Mouse (Mus musculus): Measurements from ENCODE around the gene Tvp23b. TPM values are rescaled to one million over a fixed set of nuclear protein-coding genes. Genes with fewer than 3 reads are reported as not detected.

Tvp23b gene
- 74.2 and 82.0 TPM in 2 replicates for polyA plus RNA-seq (2014; fragmentation: Nextera tagmentation; extraction: Ambion mirVana)

GRCm38 (mm10) chr11:62879220-62880048 lies at the start of gene Tvp23b:
Gene Tvp23b (plus strand): TSS chr11:62879455.
- H3K9ac ChIP-seq (ENCODE audit: low read depth, low read length), result peak within 1 kb of the TSS; percentile 92
- H3K4me2 ChIP-seq (ENCODE audit: low read depth, low read length), result peak within 1 kb of the TSS; percentile 64
- no peaks in the 10 kb centered on the region for H3K27me3 ChIP-seq (replicated peaks; ENCODE audit: control insufficient read depth, insufficient read depth, low read length)
- peak; percentile 99 for DNase-seq (ENCODE audit: low spot score)
- H3K4me1 ChIP-seq (ENCODE audit: control insufficient read depth, insufficient read depth, low read length), result peaks cover 9% of the 10 kb centered on the region; the same call in 1 of the 2 replicates
- WGBS, result 2% methylated on average over 36 of the region's 55 CpGs
- peaks cover 23% of the 10 kb centered on the region for H3K36me3 ChIP-seq (ENCODE audit: control insufficient read depth, insufficient read depth, low read length)
- H3K27ac ChIP-seq (replicated peaks; ENCODE audit: low read depth, low read length), result peak within 1 kb of the TSS; percentile 85
- H3K9me3 ChIP-seq (ENCODE audit: control insufficient read depth, low read length), result no peaks in the 10 kb centered on the region
- ATAC-seq (ENCODE audit: low read depth), result peak; percentile 97
- peak within 1 kb of the TSS; percentile 84 for H3K4me3 ChIP-seq (ENCODE audit: low read depth, low read length)

- 90% methylated on average over 2 of the region's 2 CpGs for WGBS
- DNase-seq (ENCODE audit: low spot score), result no peak
Measured at GRCm38 (mm10) chr11:62830387-62830786, 48.9 kb upstream of the Tvp23b start.

DNA sequence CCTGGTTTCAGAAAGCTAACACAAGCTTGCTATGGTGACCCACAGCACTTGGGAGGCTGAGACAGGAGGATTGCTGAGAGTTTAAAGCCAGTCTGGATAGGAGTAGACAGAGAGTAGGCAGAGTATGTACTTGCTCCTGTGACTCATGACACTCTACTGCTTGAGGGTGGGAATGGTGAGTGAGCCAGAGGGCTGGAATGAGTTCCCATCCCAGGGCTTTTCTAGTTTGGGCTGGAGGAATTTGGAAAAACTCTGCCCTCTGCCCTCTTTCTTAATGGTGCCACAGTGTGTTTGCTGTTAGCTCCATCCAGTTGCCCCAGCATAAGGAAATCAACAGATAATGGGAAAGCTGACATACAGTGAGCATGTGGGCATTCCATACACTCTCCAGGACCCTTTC lies 47.3 kb upstream of the Tvp23b start:
- Histone ChIP-seq H3K27me3 (replicated peaks; ENCODE audit: control insufficient read depth, insufficient read depth, low read length) (no peaks in the 10 kb centered on the region), H3K4me2 (ENCODE audit: low read depth, low read length) (no peak overlapping the region), H3K27ac (replicated peaks; ENCODE audit: low read depth, low read length) (no peak overlapping the region), H3K36me3 (ENCODE audit: control insufficient read depth, insufficient read depth, low read length) (peaks cover 31% of the 10 kb centered on the region; the same call in 1 of the 2 replicates), H3K4me1 (ENCODE audit: control insufficient read depth, insufficient read depth, low read length) (no peaks in the 10 kb centered on the region), H3K9me3 (ENCODE audit: control insufficient read depth, low read length) (no peaks in the 10 kb centered on the region), H3K4me3 (ENCODE audit: low read depth, low read length) (no peak overlapping the region), H3K9ac (ENCODE audit: low read depth, low read length) (no peak overlapping the region)
- DNase-seq (ENCODE audit: low spot score), result no peak
- no peak for ATAC-seq (ENCODE audit: low read depth)

More at GRCm38 (mm10) chr11:62830387-62830786, 48.9 kb upstream of the Tvp23b start:
- H3K27ac ChIP-seq (replicated peaks; ENCODE audit: low read depth, low read length), result no peak overlapping the region
- no peaks in the 10 kb centered on the region for H3K9me3 ChIP-seq (ENCODE audit: control insufficient read depth, low read length)
- no peaks in the 10 kb centered on the region for H3K27me3 ChIP-seq (replicated peaks; ENCODE audit: control insufficient read depth, insufficient read depth, low read length)
- H3K9ac ChIP-seq (ENCODE audit: low read depth, low read length), result no peak overlapping the region
- no peaks in the 10 kb centered on the region for H3K4me1 ChIP-seq (ENCODE audit: control insufficient read depth, insufficient read depth, low read length)
- no peak for ATAC-seq (ENCODE audit: low read depth)
- no peak overlapping the region for H3K4me2 ChIP-seq (ENCODE audit: low read depth, low read length)
- peaks cover 25% of the 10 kb centered on the region; the same call in 1 of the 2 replicates for H3K36me3 ChIP-seq (ENCODE audit: control insufficient read depth, insufficient read depth, low read length)
- no peak overlapping the region for H3K4me3 ChIP-seq (ENCODE audit: low read depth, low read length)

- Histone ChIP-seq H3K4me1 (ENCODE audit: control insufficient read depth, insufficient read depth, low read length) (peaks cover 15% of the 10 kb centered on the region; the same call in 1 of the 2 replicates), H3K4me3 (ENCODE audit: low read depth, low read length) (no peak overlapping the region), H3K4me2 (ENCODE audit: low read depth, low read length) (no peak overlapping the region), H3K9me3 (ENCODE audit: control insufficient read depth, low read length) (no peaks in the 10 kb centered on the region), H3K36me3 (ENCODE audit: control insufficient read depth, insufficient read depth, low read length) (peaks cover 26% of the 10 kb centered on the region), H3K9ac (ENCODE audit: low read depth, low read length) (no peak overlapping the region), H3K27ac (replicated peaks; ENCODE audit: low read depth, low read length) (no peak overlapping the region), H3K27me3 (replicated peaks; ENCODE audit: control insufficient read depth, insufficient read depth, low read length) (no peaks in the 10 kb centered on the region)
- DNase-seq (ENCODE audit: low spot score), result no peak
- 79% methylated on average over 5 of the region's 5 CpGs for WGBS
- no peak for ATAC-seq (ENCODE audit: low read depth)
Measured at GRCm38 (mm10) chr11:62844562-62844961, 34.7 kb upstream of the Tvp23b start.

- Histone ChIP-seq H3K4me2 (ENCODE audit: low read depth, low read length) (no peak overlapping the region), H3K27me3 (replicated peaks; ENCODE audit: control insufficient read depth, insufficient read depth, low read length) (no peaks in the 10 kb centered on the region), H3K9ac (ENCODE audit: low read depth, low read length) (no peak overlapping the region), H3K27ac (replicated peaks; ENCODE audit: low read depth, low read length) (no peak overlapping the region), H3K4me1 (ENCODE audit: control insufficient read depth, insufficient read depth, low read length) (peaks cover 15% of the 10 kb centered on the region; the same call in 1 of the 2 replicates), H3K9me3 (ENCODE audit: control insufficient read depth, low read length) (no peaks in the 10 kb centered on the region), H3K36me3 (ENCODE audit: control insufficient read depth, insufficient read depth, low read length) (peaks cover 16% of the 10 kb centered on the region), H3K4me3 (ENCODE audit: low read depth, low read length) (no peak overlapping the region)
- DNase-seq (ENCODE audit: low spot score) (no peak), ATAC-seq (ENCODE audit: low read depth) (no peak)
- WGBS, result 68% methylated on average over 3 of the region's 3 CpGs
Measured at GRCm38 (mm10) chr11:62845730-62846129, 33.5 kb upstream of the Tvp23b start.

DNA sequence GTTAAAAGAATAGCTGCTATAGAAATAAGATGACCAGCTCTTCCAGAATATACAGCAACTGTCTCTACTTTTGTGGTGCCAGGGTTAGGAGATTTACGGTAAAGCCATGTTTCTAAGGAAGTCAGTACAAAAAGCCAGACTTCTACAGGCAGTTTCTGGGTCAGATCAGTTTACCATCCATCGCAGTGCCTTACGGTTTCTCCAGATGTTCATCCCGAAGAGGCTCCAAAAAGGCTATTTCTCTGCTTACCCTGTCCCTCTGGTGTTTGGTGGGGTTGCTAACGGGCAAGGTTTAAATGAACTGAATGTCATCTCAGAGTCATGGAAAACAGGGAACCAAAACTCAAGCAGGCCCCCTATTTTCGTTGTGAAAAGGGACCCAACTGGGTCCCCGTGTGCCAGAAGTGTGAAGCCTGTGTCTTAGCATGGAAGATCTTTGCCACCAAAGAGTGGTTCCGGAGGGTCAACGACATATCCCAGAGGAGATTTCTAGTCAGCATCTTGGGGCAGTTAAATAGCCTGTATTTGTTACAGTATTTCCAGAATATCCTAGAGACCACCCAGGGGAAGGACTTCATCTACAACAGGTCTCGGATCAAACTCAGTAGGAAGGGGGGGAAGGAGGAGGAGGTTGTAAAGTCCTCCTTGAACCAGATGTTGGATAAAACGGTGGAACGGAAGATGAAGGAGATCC lies 32.1 kb upstream of the Tvp23b start, which contains the start of gene Fbxw10:
Gene Fbxw10 (plus strand): TSS at position 109 of the 694 bp plus-strand sequence.
- H3K4me1 ChIP-seq (ENCODE audit: control insufficient read depth, insufficient read depth, low read length), result peaks cover 15% of the 10 kb centered on the region; the same call in 1 of the 2 replicates
- peak within 1 kb of the TSS; percentile 13 for H3K4me3 ChIP-seq (ENCODE audit: low read depth, low read length)
- peak within 1 kb of the TSS; percentile 51 for H3K4me2 ChIP-seq (ENCODE audit: low read depth, low read length)
- peak; percentile 50; the same call in 1 of the 2 replicates for ATAC-seq (ENCODE audit: low read depth)
- H3K27ac ChIP-seq (replicated peaks; ENCODE audit: low read depth, low read length), result peak within 1 kb of the TSS; percentile 85
- H3K9ac ChIP-seq (ENCODE audit: low read depth, low read length), result peak within 1 kb of the TSS; percentile 43; the same call in 1 of the 2 replicates
- DNase-seq (ENCODE audit: low spot score), result peak; percentile 90
- H3K9me3 ChIP-seq (ENCODE audit: control insufficient read depth, low read length), result no peaks in the 10 kb centered on the region
- no peaks in the 10 kb centered on the region for H3K27me3 ChIP-seq (replicated peaks; ENCODE audit: control insufficient read depth, insufficient read depth, low read length)
- H3K36me3 ChIP-seq (ENCODE audit: control insufficient read depth, insufficient read depth, low read length), result 0 out of 2 replicates have a peak, but pooled peaks cover 5% of the 10 kb centered on the region
- WGBS, result 9% methylated on average over 12 of the region's 12 CpGs

GRCm38 (mm10) chr11:62847655-62848191 lies 31.5 kb upstream of the Tvp23b start:
- Histone ChIP-seq H3K27me3 (replicated peaks; ENCODE audit: control insufficient read depth, insufficient read depth, low read length) (no peaks in the 10 kb centered on the region), H3K4me2 (ENCODE audit: low read depth, low read length) (peak overlapping the region; percentile 51), H3K27ac (replicated peaks; ENCODE audit: low read depth, low read length) (peak overlapping the region; percentile 85), H3K4me3 (ENCODE audit: low read depth, low read length) (no peak overlapping the region), H3K4me1 (ENCODE audit: control insufficient read depth, insufficient read depth, low read length) (peaks cover 15% of the 10 kb centered on the region; the same call in 1 of the 2 replicates), H3K9me3 (ENCODE audit: control insufficient read depth, low read length) (no peaks in the 10 kb centered on the region), H3K9ac (ENCODE audit: low read depth, low read length) (no peak overlapping the region), H3K36me3 (ENCODE audit: control insufficient read depth, insufficient read depth, low read length) (no peaks in the 10 kb centered on the region)
- 24% methylated on average over 4 of the region's 4 CpGs for WGBS
- ATAC-seq (ENCODE audit: low read depth) (no peak), DNase-seq (ENCODE audit: low spot score) (no peak)

- ATAC-seq (ENCODE audit: low read depth) (no peak), DNase-seq (ENCODE audit: low spot score) (no peak)
- Histone ChIP-seq H3K27me3 (replicated peaks; ENCODE audit: control insufficient read depth, insufficient read depth, low read length) (no peaks in the 10 kb centered on the region), H3K36me3 (ENCODE audit: control insufficient read depth, insufficient read depth, low read length) (no peaks in the 10 kb centered on the region), H3K27ac (replicated peaks; ENCODE audit: low read depth, low read length) (no peak overlapping the region; the same call in 1 of the 2 replicates), H3K4me3 (ENCODE audit: low read depth, low read length) (no peak overlapping the region), H3K4me2 (ENCODE audit: low read depth, low read length) (no peak overlapping the region), H3K4me1 (ENCODE audit: control insufficient read depth, insufficient read depth, low read length) (peaks cover 15% of the 10 kb centered on the region; the same call in 1 of the 2 replicates), H3K9ac (ENCODE audit: low read depth, low read length) (no peak overlapping the region), H3K9me3 (ENCODE audit: control insufficient read depth, low read length) (no peaks in the 10 kb centered on the region)
- 27% methylated on average over 2 of the region's 2 CpGs for WGBS
Measured at GRCm38 (mm10) chr11:62848301-62848700, 31.0 kb upstream of the Tvp23b start.
